Mouse (Mus musculus) liver, embryonic 16.5 days (tissue): ENCODE data around the gene Cdc37l1. TPM values are rescaled to one million over a fixed set of nuclear protein-coding genes. Genes with fewer than 3 reads are reported as not detected.

ENCODE experiments used
- ATAC-seq: fragments of 200-750 bp; cut with Nextera tagmentation; 2 replicates; pipeline ENCODE4 v1.8.0; 2017; ENCODE audit warnings: low read depth, mild to moderate bottlenecking, moderate number of reproducible peaks, moderate library complexity
- H3K27ac ChIP-seq: fragments of 300-500 bp; sonication (generic); 2 replicates; pipeline ENCODE4 v1.5.1; 2014; ENCODE audit warnings: mild to moderate bottlenecking, low read length
- H3K27me3 ChIP-seq: fragments of 300-500 bp; sonication (generic); 2 replicates; pipeline ENCODE4 v1.6.1; 2014; ENCODE audit warnings: low read depth, low read length, mixed read lengths; ENCODE audit not compliant: control insufficient read depth, insufficient read depth
- H3K36me3 ChIP-seq: fragments of 300-500 bp; sonication (generic); 2 replicates; pipeline ENCODE4 v1.6.1; 2014; ENCODE audit warnings: mild to moderate bottlenecking; ENCODE audit not compliant: control insufficient read depth, insufficient read depth
- H3K4me1 ChIP-seq: fragments of 300-500 bp; sonication (generic); 2 replicates; pipeline ENCODE4 v1.6.1; 2014; ENCODE audit warnings: low read depth, low read length, mixed read lengths; ENCODE audit not compliant: control insufficient read depth
- H3K4me2 ChIP-seq: fragments of 300-500 bp; sonication (generic); 2 replicates; pipeline ENCODE4 v1.6.1; 2014; ENCODE audit warnings: low read depth, low read length, mixed read lengths
- H3K4me3 ChIP-seq: fragments of 300-500 bp; sonication (generic); 2 replicates; pipeline ENCODE4 v1.5.1; 2014; ENCODE audit warnings: low read depth, mild to moderate bottlenecking, low read length
- H3K9ac ChIP-seq: fragments of 300-500 bp; sonication (generic); 2 replicates; pipeline ENCODE4 v1.6.1; 2014; ENCODE audit warnings: low read depth, low read length
- H3K9me3 ChIP-seq: fragments of 300-500 bp; sonication (generic); replicated peaks from 2 replicates; pipeline ENCODE4 v1.6.1; 2016; ENCODE audit warnings: low read length; ENCODE audit not compliant: control insufficient read depth
- WGBS: fragments of 180-500 bp; shearing (Covaris S2); extraction: QIAGEN DNeasy Blood & Tissue Kit; methylation state at CpG from one replicate; pipeline ENCODE4 v1.1.7; 2014; ENCODE audit not compliant: insufficient replicate concordance; 5-methylcytosine and 5-hydroxymethylcytosine counted together
- polyA plus RNA-seq: library from polyadenylated mRNA; unstranded; fragments of >200 nt; fragmentation: Nextera tagmentation; extraction: Ambion mirVana; gene quantifications from 2 replicates; pipeline ENCODE4 v1.2.1, GENCODE M21; 2015

Gene Cdc37l1
- polyA plus RNA-seq, 1 experiment from 2014 or later, result 9.9 TPM

GRCm38 (mm10) chr19:29047334-29048170, 57.4 kb downstream of the Cdc37l1 start, which contains the start of gene Ak3:
Ak3 (minus strand) TSS chr19:29047961.
- ATAC-seq, result peak; percentile 88
- peak within 1 kb of the TSS; percentile 92 for H3K4me2 ChIP-seq
- H3K4me3 ChIP-seq, result peak within 1 kb of the TSS; percentile 74
- peaks cover 18% of the 10 kb centered on the region for H3K4me1 ChIP-seq
- no peaks in the 10 kb centered on the region for H3K9me3 ChIP-seq
- H3K27me3 ChIP-seq, result no peaks in the 10 kb centered on the region
- H3K36me3 ChIP-seq, result no peaks in the 10 kb centered on the region
- H3K27ac ChIP-seq, result peak within 1 kb of the TSS; percentile 76
- H3K9ac ChIP-seq, result peak within 1 kb of the TSS; percentile 82
- under 1% methylated on average over 67 of the region's 68 CpGs for WGBS

- no peak overlapping the region for H3K4me3 ChIP-seq
- H3K9ac ChIP-seq, result no peak overlapping the region
- H3K4me1 ChIP-seq, result peaks cover 22% of the 10 kb centered on the region
- ATAC-seq, result no peak
- H3K4me2 ChIP-seq, result no peak overlapping the region
- no peaks in the 10 kb centered on the region for H3K27me3 ChIP-seq
- no peaks in the 10 kb centered on the region for H3K36me3 ChIP-seq
- 0 out of 2 replicates have a peak overlapping the region, but pooled peaks have one; percentile 42 for H3K27ac ChIP-seq
- no peaks in the 10 kb centered on the region for H3K9me3 ChIP-seq
- WGBS, result 61% methylated on average over 12 of the region's 12 CpGs
Measured at GRCm38 (mm10) chr19:29049401-29050075, 59.4 kb downstream of the Cdc37l1 start.

DNA sequence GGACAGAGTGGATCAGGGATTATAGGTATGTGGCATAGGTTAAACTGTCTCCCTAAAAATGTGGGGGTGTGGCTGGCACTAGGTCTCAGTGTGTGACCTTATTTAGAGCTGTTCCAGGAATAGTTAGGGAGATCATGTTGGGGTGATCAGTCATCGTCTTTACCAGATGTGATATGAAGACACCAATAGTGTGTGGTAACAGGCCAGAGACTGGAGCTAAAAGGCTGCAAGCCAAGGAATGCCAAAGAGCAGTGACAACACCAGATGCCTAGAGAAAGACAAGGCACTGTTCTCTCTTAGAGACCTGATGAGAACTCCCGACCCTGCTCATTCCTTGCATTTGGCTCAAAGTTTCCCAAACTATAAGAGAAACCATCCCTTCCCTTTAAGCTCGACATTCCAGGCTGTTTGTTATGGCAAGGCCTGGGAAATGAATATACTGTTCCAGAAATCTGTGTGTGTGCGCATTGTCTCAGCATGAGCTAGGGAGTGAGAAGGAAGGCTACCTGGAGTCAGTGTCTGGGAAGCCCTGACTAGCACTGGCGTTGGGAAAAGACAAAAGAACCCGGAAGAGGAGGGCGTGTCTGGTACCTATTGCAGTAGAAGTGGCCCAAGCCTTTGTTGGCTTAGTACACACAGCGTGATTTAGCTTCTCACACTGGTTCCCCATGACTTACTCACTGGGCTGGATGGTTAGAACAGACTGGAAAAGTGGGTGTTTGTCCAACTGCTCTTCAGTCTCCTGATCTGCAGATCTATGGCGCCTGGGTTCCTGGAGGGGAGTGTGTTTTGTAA, 60.2 kb downstream of the Cdc37l1 start:
- Histone ChIP-seq H3K36me3 (no peaks in the 10 kb centered on the region), H3K4me1 (peaks cover 20% of the 10 kb centered on the region), H3K27ac (no peak overlapping the region), H3K27me3 (no peaks in the 10 kb centered on the region), H3K9me3 (no peaks in the 10 kb centered on the region), H3K4me3 (no peak overlapping the region), H3K9ac (no peak overlapping the region), H3K4me2 (no peak overlapping the region)
- 63% methylated on average over 9 of the region's 9 CpGs for WGBS
- ATAC-seq, result no peak

DNA sequence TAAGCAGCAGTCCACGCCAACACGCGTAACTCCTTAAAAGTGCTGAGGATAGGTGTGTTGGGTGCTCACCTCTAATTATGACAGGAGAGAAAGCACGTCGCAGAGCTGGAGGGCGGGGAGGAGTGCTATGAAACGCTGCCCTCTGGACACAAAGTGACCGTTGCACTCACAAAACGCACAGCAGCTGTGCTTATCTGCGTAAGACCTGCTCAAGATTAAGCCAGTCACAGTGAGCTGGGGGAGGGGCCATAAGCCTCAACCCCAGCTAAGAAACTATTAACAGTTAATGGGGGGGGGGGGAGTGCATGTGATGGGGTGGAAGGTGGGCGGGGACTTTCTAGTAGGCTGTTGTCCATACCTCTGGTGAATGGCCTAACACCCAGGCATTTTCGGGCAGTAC, 62.6 kb downstream of the Cdc37l1 start:
- Histone ChIP-seq H3K9me3 (no peaks in the 10 kb centered on the region), H3K4me1 (peaks cover 16% of the 10 kb centered on the region), H3K27me3 (no peaks in the 10 kb centered on the region), H3K36me3 (no peaks in the 10 kb centered on the region), H3K27ac (no peak overlapping the region), H3K4me2 (no peak overlapping the region), H3K4me3 (no peak overlapping the region), H3K9ac (no peak overlapping the region)
- no peak for ATAC-seq
- 46% methylated on average over 12 of the region's 12 CpGs for WGBS

DNA sequence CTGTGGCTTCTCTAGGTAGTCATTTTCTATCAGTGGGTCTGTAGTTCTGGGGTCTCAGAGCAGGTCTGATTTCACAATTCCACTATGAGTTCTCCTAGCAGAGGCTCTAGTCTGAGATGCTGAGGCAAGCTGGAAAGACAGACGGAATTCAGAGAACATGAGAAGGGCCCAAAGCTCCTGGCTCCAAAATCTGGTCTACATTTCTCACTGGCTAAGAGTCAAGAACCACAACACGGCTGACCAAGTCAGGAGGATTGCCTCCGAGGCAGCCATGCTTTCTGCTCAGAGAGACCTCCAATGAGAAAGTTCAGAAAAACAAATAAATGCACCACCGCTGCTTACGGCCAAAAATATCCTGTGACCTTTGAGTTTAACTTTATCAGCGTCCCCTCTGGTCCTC, 64.4 kb downstream of the Cdc37l1 start:
- peaks cover 4% of the 10 kb centered on the region for H3K4me1 ChIP-seq
- no peak for ATAC-seq
- H3K27ac ChIP-seq, result no peak overlapping the region
- no peaks in the 10 kb centered on the region for H3K9me3 ChIP-seq
- no peak overlapping the region for H3K4me3 ChIP-seq
- H3K36me3 ChIP-seq, result no peaks in the 10 kb centered on the region
- no peak overlapping the region for H3K9ac ChIP-seq
- 66% methylated on average over 6 of the region's 6 CpGs for WGBS
- H3K27me3 ChIP-seq, result no peaks in the 10 kb centered on the region
- no peak overlapping the region for H3K4me2 ChIP-seq

DNA sequence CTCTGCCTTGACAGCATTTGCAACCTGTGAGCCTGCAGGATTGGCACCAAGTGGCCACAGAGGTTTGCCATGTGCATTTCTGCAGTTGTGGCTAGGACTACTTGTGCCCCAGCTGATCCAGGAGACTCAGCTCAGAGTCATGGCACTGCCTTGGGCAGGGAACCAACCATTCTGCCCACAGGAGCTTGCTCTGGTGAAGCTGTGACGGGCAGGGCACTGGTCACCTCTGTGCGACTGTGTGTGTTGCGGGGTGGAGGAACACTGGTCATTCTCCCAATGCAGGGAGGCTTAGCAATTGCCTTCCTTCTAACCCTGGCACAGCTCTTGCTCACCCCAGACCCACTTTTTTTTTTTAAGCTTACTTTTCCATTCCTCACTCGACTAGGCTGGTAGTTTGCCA, 65.3 kb downstream of the Cdc37l1 start:
- 69% methylated on average over 4 of the region's 4 CpGs for WGBS
- no peak overlapping the region for H3K4me3 ChIP-seq

GRCm38 (mm10) chr19:29058741-29059140, 68.6 kb downstream of the Cdc37l1 start:
- Histone ChIP-seq H3K36me3 (no peaks in the 10 kb centered on the region), H3K9me3 (no peaks in the 10 kb centered on the region), H3K4me3 (no peak overlapping the region), H3K4me1 (peaks cover 9% of the 10 kb centered on the region), H3K27ac (no peak overlapping the region), H3K27me3 (no peaks in the 10 kb centered on the region), H3K4me2 (no peak overlapping the region), H3K9ac (no peak overlapping the region)
- ATAC-seq, result no peak
- 40% methylated on average over 5 of the region's 5 CpGs for WGBS

More for the DNA sequence above, 65.3 kb downstream of the Cdc37l1 start:
- no peak overlapping the region for H3K27ac ChIP-seq
- ATAC-seq, result no peak
- no peaks in the 10 kb centered on the region for H3K27me3 ChIP-seq
- H3K4me2 ChIP-seq, result no peak overlapping the region
- no peaks in the 10 kb centered on the region for H3K9me3 ChIP-seq
- peaks cover 4% of the 10 kb centered on the region for H3K4me1 ChIP-seq
- no peak overlapping the region for H3K9ac ChIP-seq
- no peaks in the 10 kb centered on the region for H3K36me3 ChIP-seq

GRCm38 (mm10) chr19:29059688-29060087, 69.5 kb downstream of the Cdc37l1 start:
- Histone ChIP-seq H3K36me3 (no peaks in the 10 kb centered on the region), H3K27ac (no peak overlapping the region), H3K9me3 (no peaks in the 10 kb centered on the region), H3K4me2 (no peak overlapping the region), H3K9ac (no peak overlapping the region), H3K4me3 (no peak overlapping the region), H3K27me3 (no peaks in the 10 kb centered on the region), H3K4me1 (peaks cover 12% of the 10 kb centered on the region)
- no peak for ATAC-seq
- WGBS, result 76% methylated on average over 2 of the region's 2 CpGs
